16 mouse cellular contexts compared by ENCODE assay signal in the genomic region with DNA sequence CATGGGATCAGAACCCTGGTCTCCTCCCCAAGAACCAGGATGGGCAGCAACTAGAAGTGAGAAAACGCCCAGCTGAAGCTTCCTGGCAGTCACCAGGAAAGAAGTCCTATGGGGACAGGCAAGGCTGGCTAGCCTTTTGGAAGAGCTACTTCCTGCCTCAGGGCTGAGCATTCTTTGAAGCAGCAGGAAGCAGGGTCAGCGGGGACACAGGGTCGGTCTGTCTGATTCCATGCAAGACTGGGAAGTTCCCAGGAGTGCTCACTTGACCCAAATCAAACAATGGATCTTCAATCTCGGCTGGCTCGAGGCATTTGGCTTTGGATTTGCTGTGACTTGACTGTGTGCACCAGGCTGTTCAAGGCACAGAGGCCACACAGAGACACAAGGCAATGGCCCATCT. TPM values are rescaled to one million over a fixed set of nuclear protein-coding genes. Genes with fewer than 3 reads are reported as not detected.
A peak's percentile ranks its signal among the peaks of the same experiment; 100 is the strongest.
DNase-seq lines count a peak whose midpoint lies in the region; ATAC-seq and TF ChIP-seq lines count a peak whose summit lies in the region.
"Had no signal": no experiment of that assay in that cellular context is flagged by ENCODE, and none has a peak within 500 bp of the region (broad histone marks: within the 10 kb centered on the region; RNA-seq: fewer than 3 reads in every experiment).

No protein-coding gene starts in this region.

- no peak overlapping the region for H3K27ac ChIP-seq in heart, embryonic 11.5 days (ENCODE audit: low read depth, low read length)
- peak overlapping the region; percentile 69 for H3K27ac ChIP-seq in layer of hippocampus, adult 2 months
- H3K27ac ChIP-seq: intestine, embryonic 15.5 days; liver, embryonic 12.5 days had no signal

- no peaks in the 10 kb centered on the region for H3K4me1 ChIP-seq in heart, embryonic 11.5 days (ENCODE audit: control insufficient read depth, insufficient read depth, low read length)
- H3K4me1 ChIP-seq: intestine, embryonic 15.5 days; liver, embryonic 12.5 days had no signal

- intact Hi-C loops in heart, postnatal 10 days (cut with DNase I): no loop called here

- no peak overlapping the region for H3K4me2 ChIP-seq in heart, embryonic 11.5 days
- H3K4me2 ChIP-seq: intestine, embryonic 15.5 days; liver, embryonic 12.5 days had no signal

- no peak for TF ChIP-seq CTCF in layer of hippocampus, adult 2 months (conservative IDR thresholded peaks at IDR 0.05)

- H3K9me3 ChIP-seq in heart, embryonic 11.5 days (replicated peaks; ENCODE audit: control insufficient read depth, low read length): no peaks in the 10 kb centered on the region
- H3K9me3 ChIP-seq: intestine, embryonic 15.5 days; liver, embryonic 12.5 days; megakaryocyte, embryonic 14.5 days had no signal

- H3K9ac ChIP-seq in heart, embryonic 11.5 days (ENCODE audit: low read depth, low read length): no peak overlapping the region
- H3K9ac ChIP-seq: intestine, embryonic 15.5 days; liver, embryonic 12.5 days had no signal

- peaks cover 21% of the 10 kb centered on the region for H3K36me3 ChIP-seq in heart, embryonic 11.5 days (ENCODE audit: control insufficient read depth, insufficient read depth, low read length)

- no peaks in the 10 kb centered on the region for H3K27me3 ChIP-seq in heart, embryonic 11.5 days (ENCODE audit: control insufficient read depth, insufficient read depth, low read length)
- H3K27me3 ChIP-seq: intestine, embryonic 15.5 days; liver, embryonic 12.5 days; Patski had no signal

- DNase-seq in heart, adult 11 months: peak; percentile 95
- DNase-seq in layer of hippocampus, adult 2 months (ENCODE audit: low spot score in 2 of 2): no peak
- DNase-seq in layer of hippocampus, postnatal 14 days (ENCODE audit: low spot score in 2 of 2): no peak
- peak; percentile 48 for DNase-seq in brain, adult 2 months (ENCODE audit: low read depth, low spot score)
- peak; percentile 32 to 34 for DNase-seq in heart, postnatal 10 days
- DNase-seq in spleen, postnatal 14 days (ENCODE audit: low spot score in 2 of 2): no peak
- no peak for DNase-seq in spleen, postnatal 36 days (ENCODE audit: low spot score in 2 of 2)
- DNase-seq: cerebellum, adult 8-10 months had no signal

- H3K4me3 ChIP-seq in heart, embryonic 11.5 days (ENCODE audit: low read depth, low read length): no peak overlapping the region
- H3K4me3 ChIP-seq in layer of hippocampus, adult 2 months: no peak overlapping the region
- H3K4me3 ChIP-seq: intestine, embryonic 15.5 days; liver, embryonic 12.5 days; megakaryocyte, embryonic 14.5 days had no signal

- WGBS in heart, embryonic 11.5 days (ENCODE audit: insufficient replicate concordance): 57% methylated on average over 5 of the region's 5 CpGs

- no peak for ATAC-seq in heart, embryonic 11.5 days (replicated peaks; ENCODE audit: insufficient number of reproducible peaks, low FRiP score, low TSS enrichment)
- ATAC-seq: CD4-positive, CD25-positive, alpha-beta regulatory T cell, adult 4 months; intestine, embryonic 15.5 days; liver, embryonic 12.5 days; Patski had no signal

RNA-seq across cellular contexts. Expression of a gene that starts 3.3 kb away (rescaled TPM):
- not detected in 2 replicates for polyA plus RNA-seq in heart, embryonic 11.5 days (2014; fragmentation: Nextera tagmentation; extraction: Ambion mirVana)
- total RNA-seq in layer of hippocampus, adult 2 months (2021): not detected
- total RNA-seq in layer of hippocampus, postnatal 14 days (2021): not detected
- total RNA-seq in heart, postnatal 10 days (2021): not detected
- total RNA-seq: granulocyte monocyte progenitor cell, adult 5-6 weeks; left cerebral cortex, adult 8-10 months had no signal
- polyA plus RNA-seq: CD4-positive, CD25-positive, alpha-beta regulatory T cell, adult 4 months; liver, embryonic 12.5 days; Patski had no signal

RNA-seq across cellular contexts. Expression of a gene that starts 17.0 kb away (rescaled TPM):
- polyA plus RNA-seq in heart, embryonic 11.5 days (2014; fragmentation: Nextera tagmentation; extraction: Ambion mirVana): 22.5 and 23.3 TPM in 2 replicates
- 10 to 100 TPM; 18.2 to 20.7 TPM for total RNA-seq in layer of hippocampus, adult 2 months (2021)
- total RNA-seq in layer of hippocampus, postnatal 14 days (2021): 10 to 100 TPM; 17.0 to 18.1 TPM
- 10 to 100 TPM; 14.1 to 15.4 TPM for total RNA-seq in heart, postnatal 10 days (2021)

RNA-seq across cellular contexts. Expression of a gene that starts 53.6 kb away (rescaled TPM):
- polyA plus RNA-seq in heart, embryonic 11.5 days (2014; fragmentation: Nextera tagmentation; extraction: Ambion mirVana): 12.2 and 12.5 TPM in 2 replicates
- 100 to 1,000 TPM; 115 to 139 TPM for total RNA-seq in layer of hippocampus, adult 2 months (2021)
- 100 to 1,000 TPM; 150 to 155 TPM for total RNA-seq in layer of hippocampus, postnatal 14 days (2021)
- total RNA-seq in heart, postnatal 10 days (2021): 10 to 100 TPM; 20.6 to 26.6 TPM

RNA-seq across cellular contexts. Expression of a gene that starts 55.2 kb away (rescaled TPM):
- 7.6 and 10.9 TPM in 2 replicates for polyA plus RNA-seq in heart, embryonic 11.5 days (2014; fragmentation: Nextera tagmentation; extraction: Ambion mirVana)
- total RNA-seq in layer of hippocampus, adult 2 months (2021): not detected
- total RNA-seq in layer of hippocampus, postnatal 14 days (2021): not detected
- not detected for total RNA-seq in heart, postnatal 10 days (2021)
- total RNA-seq: left cerebral cortex, adult 8-10 months had no signal
- polyA plus RNA-seq: CD4-positive, CD25-positive, alpha-beta regulatory T cell, adult 4 months; Patski had no signal

Comparison
In these comparisons a context has a peak if more than half of its experiments do, and no peak if none do; other contexts are left out.
1. DNase-seq: peak in heart, adult 11 months (single experiment), brain, adult 2 months (single experiment) and heart, postnatal 10 days (2 of 2); none in layer of hippocampus, adult 2 months (0 of 2), layer of hippocampus, postnatal 14 days (0 of 2), spleen, postnatal 14 days (0 of 2) and spleen, postnatal 36 days (0 of 2).
2. RNA of a gene that starts 53.6 kb away (total RNA-seq): 150 to 155 TPM in layer of hippocampus, postnatal 14 days and 115 to 139 TPM in layer of hippocampus, adult 2 months; 20.6 to 26.6 TPM in heart, postnatal 10 days; every median in the first group is over 4 times any median in the second.